Mouse (Mus musculus) lung, postnatal 10 days (tissue): ENCODE data around the gene Selenoh.
A peak's percentile ranks its signal among the peaks of the same experiment; 100 is the strongest.
"Not testable (repeated sequence)": the region's sequence is repeated elsewhere in the genome, so short reads cannot be mapped to it uniquely, and the experiment has no call there.

Experiments used
- DNase-seq: peaks from one replicate; pipeline ENCODE4 v3.0.0; 2021

Selenoh gene

GRCm38 (mm10) chr2:84670569-84670933, at the start of gene Selenoh:
Gene Selenoh, minus strand, starts transcription at chr2:84670770.
- DNase-seq, result peak; percentile 93

DNA sequence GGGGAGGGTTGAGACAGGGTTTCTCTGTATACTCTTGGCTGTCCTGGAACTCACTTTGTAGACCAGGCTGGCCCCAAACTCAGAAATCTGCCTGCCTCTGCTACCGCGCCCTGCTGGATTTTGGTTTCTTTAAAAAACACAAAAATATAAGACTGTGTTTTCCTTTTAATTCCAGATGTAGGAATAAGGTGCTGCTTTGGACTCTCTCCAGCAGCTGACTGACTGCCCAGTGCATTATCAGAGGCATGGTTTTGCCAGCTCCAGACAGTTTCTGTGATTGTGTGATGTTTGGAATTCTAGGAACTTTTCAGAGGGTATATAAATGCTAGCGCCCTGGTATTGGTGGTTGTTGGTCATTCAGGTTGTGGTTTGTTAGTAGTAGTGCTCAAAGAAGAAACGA, 46.8 kb upstream of the Selenoh start:
- DNase-seq, result no peak

DNA sequence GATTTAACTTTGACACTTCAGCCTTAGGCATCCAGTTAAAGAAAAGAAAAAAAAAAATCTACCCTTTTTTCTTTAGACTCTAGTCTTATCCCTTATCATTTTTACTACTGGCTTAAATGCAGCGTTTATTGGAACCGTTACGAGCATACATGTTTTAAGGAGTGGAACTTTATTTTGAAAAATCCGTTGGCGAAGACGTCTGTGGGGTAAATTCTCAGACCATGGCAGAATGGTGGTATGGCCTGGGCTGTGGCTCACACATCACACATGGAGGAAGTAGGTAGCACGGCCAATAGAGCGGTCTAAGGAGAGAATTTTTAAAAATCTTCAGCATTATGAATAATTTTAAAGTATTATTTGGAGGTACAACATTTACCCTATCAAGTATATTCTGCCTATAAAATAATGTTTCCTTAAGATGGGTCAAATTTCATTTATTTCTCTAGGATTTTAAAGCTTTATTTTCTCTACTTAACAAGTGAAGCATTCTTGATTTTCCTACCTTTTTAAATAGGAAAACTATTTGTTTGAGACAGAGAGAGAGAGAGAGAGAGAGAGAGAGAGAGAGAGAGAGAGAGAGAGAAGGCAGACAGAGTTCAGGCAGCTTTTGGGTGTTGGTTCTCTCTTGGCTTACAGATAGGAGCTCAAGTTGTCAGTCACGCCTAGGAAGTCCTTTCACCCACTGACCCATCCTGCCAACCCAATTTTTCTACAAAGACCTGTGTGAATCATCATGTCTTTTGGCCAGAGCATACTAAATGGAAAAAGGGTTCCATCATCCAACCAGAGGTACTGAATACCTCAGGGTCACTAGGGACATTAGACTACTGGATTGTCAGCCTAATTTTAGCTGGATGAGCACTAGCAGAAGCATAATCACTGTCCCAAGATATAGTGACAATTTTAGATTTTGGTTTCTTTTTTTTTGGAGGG, 46.1 kb upstream of the Selenoh start:
- no peak for DNase-seq

- DNase-seq, result peak; percentile 92
These were observed 45.2 kb upstream of the Selenoh start for GRCm38 (mm10) chr2:84715562-84716361.

DNA sequence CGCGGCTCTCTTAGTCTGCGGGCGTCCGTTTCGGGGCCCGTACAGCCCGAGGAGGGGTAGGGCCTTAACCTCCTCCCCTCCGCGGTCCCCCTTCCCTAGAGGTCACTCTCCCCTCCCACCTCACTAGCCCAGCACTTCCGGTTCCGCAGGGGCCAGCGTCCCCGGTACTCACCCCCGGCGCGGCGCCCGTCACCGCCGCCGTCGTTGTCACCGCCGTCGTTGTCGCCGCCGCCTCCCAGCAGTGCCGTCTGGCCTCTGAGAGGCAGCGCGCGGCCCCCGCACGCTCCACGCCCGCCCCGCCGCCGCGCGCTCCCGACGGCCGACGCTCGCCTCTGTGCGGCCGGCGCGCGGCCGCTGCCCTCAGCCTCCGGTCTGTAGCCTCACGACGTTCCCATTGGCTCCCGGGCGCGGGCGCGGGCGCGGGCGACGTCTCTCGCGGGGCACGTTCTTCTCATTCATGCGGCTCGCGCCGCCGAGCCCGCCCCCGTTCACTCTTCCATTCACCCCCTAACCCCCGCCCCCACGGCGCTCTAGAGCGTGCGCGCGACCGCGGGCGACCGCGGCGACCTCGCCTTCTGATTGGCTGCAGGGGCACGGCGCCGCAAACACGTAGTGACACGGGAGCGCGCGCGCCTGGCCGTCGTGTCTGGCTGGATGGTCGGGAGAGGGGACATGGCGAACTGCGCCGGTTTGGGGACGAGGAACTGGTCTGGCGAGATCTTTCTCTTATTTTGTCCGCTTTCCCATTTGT, 44.4 kb upstream of the Selenoh start, which contains the start of gene Zdhhc5:
TSS of gene Zdhhc5 (minus strand) at position 370 of the 751 bp plus-strand sequence.
- peak; percentile 99 for DNase-seq

DNA sequence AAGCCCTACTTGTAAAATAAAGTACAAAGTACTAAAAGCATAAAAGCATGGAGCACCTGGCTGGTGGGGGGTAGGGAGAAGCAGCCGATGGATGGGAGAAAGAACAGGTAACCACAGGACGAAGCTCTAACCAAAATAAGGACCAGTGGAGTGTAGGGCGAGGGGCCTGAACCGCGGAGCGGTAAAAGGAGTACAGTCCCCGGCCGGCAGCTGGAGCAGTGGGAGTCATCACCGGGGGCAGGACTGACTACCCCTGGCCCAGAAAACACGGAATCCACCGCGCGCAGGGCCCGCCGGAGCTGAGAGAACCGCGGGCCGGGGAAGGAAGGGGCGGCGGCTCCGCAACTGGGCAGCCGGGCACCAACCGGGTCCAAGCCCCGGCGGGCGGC, 43.8 kb upstream of the Selenoh start:
- no peak for DNase-seq

DNA sequence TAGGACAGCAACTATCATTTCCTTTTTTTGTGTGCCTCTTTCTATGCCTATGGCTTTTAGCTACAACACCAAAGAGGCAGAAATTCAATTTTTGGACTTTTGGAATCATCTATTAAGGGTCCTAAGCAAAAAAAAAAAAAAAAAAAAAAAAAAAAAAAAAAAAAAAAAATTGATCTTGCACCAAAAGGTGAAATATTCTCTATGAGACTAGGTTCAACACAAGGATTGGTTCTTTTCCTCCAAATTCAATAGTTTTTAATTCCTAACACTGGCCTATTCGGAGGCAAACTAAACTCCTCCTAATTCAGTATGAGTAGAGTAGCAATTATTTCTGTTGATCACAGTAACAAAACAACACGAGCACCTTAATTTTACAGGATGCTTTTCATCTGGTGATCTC, 41.3 kb upstream of the Selenoh start:
- no peak for DNase-seq

DNA sequence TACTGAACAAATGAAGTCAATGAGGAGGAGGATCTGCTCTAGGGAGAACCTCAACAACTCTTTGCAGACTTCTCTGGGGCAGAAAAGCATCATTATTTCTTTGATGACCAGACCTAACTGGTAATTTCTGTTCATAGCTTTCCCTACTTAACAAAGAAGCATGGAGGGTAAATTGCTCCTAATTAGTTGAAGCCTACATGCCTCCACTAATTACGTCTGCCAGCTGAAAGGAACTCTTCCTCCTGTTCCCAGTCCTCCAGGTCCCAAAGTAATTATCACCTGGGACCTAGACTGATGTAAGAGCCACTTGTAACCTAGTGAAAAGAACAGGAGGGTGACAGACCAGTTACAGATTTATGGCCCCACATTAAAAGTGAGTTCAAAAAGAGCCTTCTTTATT, 37.0 kb upstream of the Selenoh start:
- no peak for DNase-seq

DNA sequence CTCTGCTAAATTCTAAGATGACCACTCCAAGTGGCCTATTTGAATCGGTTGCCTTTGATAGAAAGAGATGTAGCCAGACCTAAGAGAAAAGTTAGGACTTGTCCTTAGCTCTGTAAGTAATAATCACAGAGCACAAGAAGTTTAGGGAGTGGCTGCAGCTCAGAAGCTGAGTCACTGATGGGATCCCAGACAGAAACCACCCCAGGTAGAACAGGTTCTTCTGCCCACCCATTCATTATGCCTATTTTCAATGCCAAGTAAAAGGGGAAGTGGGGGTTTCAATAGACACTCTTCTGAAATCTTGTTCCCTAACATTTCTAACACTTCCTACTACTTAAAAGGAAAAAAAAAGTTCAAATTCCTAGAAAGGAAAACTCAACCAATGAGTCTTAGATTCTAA, 34.7 kb upstream of the Selenoh start:
- DNase-seq, result no peak

DNA sequence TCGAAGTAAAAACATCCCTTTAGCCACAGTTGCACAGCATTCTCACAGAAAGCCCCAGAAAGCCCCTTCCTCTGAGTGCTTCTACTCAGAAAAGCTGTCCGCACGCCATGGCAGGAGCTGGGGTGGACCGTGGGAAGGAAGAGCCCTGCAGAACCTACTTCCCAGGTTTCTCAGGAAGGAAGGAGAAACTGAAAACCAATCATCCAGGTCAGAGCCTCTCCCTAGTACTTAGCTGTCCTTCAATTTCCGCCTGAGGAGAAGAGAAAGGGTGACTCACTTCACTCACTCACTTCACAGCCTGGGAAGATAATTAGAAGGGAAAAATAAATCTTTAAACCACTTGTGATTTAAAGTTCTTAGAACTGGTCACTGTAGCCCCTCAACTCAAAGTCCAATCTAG, 33.8 kb upstream of the Selenoh start:
- no peak for DNase-seq

GRCm38 (mm10) chr2:84703497-84703896, 32.9 kb upstream of the Selenoh start:
- no peak for DNase-seq

DNA sequence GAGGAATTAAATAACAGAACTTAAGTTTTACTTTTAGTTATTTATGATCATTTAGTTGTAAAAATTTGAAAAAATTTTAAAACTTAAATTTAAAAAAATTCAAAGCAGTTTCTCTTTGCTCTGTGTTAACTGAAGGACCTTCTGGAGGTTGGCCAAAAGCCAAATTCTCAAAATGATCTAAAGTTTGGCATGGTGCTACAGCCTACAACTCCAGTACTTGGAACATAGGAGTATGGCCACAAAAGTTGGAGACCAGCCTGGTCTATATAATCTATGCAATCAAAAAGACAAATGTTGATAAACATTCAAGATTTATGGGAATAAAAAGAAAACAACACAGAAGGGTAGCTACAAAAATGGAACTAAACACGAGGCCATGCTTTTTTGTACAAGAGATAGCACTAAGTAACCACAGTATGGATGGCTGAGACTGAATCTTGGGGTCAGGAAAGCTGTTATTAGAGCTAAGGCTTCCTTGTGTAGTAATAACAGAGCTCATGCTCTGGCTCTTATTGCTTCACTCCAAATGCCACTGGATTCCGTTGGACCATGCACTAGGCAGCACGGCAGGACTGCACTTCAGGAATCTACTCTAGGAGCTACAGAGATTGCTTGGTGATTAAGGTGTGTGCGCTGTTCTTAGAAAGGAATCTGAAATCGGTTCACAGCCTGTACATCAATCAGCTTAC, 24.6 kb upstream of the Selenoh start:
- no peak for DNase-seq

- no peak for DNase-seq
These were observed 19.5 kb upstream of the Selenoh start for GRCm38 (mm10) chr2:84690050-84690449.

DNA sequence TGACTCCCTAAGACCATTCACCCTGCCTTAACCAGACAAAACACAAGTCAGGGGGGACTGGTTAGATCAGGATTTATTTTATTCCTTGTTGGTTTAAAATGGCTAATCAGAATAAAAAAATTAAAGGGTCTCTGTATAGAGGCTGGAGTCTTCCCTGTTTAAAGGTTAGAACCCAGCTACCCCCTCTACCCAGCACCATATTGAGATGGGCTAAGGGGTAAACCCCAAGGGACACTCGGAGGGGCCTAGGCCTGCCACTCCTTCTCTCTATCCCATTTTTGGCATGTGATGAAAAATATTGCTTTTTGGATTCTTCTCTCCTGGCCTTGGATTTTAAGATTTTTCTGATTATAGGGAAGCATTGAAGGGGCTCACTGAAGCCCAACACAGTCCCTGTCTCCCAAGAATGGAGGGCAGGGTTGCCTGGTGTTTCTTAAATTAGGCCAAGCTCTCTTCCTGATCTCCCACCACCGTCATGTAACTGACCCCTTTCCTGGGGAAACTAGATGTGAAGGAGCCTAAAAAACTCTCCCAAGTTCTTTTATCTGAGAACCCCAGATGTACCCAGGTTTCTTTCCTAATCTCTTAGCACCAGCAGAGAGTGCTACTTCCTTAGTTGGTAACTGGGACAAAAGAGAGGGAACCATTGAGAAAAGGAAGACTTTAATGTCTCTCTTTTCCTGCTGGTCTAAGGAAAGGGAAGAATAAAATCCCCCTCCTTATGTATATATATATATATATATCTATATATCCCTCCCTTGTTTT, 17.7 kb upstream of the Selenoh start:
- DNase-seq, result no peak

GRCm38 (mm10) chr2:84682605-84683183, 12.1 kb upstream of the Selenoh start:
- DNase-seq, result no peak

GRCm38 (mm10) chr2:84679016-84679415, 8.4 kb upstream of the Selenoh start, which contains the start of gene Tmx2:
Gene Tmx2, minus strand, starts transcription at chr2:84679140.
- DNase-seq, result no peak

DNA sequence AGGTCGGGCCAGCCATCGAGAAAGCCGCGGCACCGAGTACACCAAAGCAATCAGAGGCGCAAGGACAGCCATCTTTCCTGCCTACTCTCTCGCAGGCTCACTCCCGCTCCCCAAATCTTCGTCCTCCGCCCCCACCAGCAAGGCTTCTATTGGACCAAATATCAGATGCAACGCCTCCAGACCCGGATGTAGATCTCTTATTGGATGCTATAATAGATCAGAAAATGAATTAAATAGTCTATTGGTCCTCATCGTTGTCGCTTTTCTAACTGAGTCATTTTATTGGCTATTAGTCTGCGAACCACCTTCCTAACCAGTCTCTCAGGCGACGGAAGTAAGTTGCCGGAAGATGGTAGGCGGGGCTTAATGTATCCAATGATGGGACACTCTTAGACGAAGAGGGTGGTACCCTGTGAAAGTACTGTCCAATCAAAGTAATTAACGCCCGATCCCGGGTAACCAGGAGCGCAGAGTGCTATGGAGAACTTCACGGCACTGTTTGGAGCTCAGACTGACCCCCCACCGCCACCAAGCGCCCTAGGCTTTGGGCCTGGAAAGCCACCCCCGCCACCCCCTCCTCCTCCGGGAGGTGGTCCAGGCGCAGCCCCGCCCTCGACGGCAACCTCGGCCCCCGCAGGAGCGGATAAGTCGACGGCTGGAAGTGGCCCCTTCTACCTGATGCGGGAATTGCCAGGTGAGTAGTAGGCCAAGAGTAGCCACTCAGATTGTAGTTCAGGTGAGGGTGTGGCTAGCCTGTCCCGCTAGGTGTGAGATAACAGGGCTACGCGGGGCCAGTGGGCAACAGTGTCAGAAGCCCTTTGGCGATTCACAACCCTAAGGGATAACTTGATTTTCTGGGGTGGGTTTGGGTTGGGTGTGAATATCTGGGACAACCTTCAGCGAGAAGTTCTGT, 7.7 kb upstream of the Selenoh start, which contains the start of the genes Gm28635 and Med19:
TSS of gene Gm28635 (minus strand) at position 74 of the 913 bp plus-strand sequence.
TSS of gene Med19 (plus strand) at position 435 of the 913 bp plus-strand sequence.
- peak; percentile 97 for DNase-seq

GRCm38 (mm10) chr2:84677270-84677967, 6.8 kb upstream of the Selenoh start:
- no peak for DNase-seq

GRCm38 (mm10) chr2:84671535-84671934, 965 bp upstream of the Selenoh start:
- not testable (repeated sequence) for DNase-seq
